Mouse (Mus musculus): ENCODE measurements at regions not wholly inside any gene's neighbourhood (a gene's known extent, or its start where the extent isn't known, plus 50 kb on each side); places are given as distances from the start of the nearest gene placed in this dataset.

DNA sequence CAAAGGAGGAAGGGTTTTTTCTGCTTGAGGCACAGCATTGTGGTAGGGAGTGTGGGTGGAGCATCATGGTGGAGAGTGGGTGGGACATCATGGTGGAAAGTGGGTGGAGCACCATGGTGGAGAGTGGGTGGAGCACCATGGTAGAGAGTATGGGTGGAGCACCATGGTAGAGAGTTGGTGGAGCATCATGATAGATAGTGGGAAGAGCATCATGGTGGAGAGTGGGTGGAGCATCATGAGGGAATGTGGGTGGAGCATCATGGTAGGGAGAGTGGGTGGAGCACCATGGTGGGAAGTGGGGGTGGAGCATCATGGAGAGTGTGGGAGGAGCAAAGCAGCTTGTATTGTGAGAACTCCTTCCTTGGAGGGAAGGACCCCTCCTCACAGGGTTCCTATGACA is 52.8 kb upstream of the Eln start:
- Histone ChIP-seq H3K27me3 (ENCODE audit: control insufficient read depth, insufficient read depth, low read length, poor library complexity, severe bottlenecking) (no peaks in the 10 kb centered on the region), H3K9me3 (replicated peaks; ENCODE audit: control insufficient read depth, insufficient read depth, low read length, poor library complexity, severe bottlenecking) (no peaks in the 10 kb centered on the region)

DNA sequence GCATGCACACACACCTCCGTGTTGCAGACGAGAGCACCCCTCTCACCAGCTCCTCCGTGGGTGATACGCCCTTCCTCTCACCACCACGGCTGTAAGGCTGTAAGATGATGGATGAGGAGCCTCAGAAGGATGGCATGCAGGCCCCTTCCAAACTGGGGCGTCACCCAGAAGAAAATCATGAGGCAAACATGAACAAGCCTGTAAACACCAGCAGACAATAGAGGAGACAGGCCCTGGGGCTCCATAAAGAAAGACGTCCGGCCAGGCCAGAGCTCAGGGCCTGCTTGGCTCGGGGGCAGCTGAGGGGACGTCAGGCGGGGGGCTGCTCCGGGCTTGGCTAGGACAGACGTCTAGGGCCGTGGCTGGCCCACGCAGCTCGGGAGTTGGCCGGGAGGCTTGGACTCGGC is 50.6 kb upstream of the Eln start:
- H3K9ac ChIP-seq (ENCODE audit: low read depth, poor library complexity, severe bottlenecking): no peak overlapping the region
- no peaks in the 10 kb centered on the region for H3K36me3 ChIP-seq (ENCODE audit: control insufficient read depth, insufficient read depth, low read length, poor library complexity, severe bottlenecking)
- TF ChIP-seq POLR2A (IDR thresholded peaks at IDR 0.05; ENCODE audit: insufficient read depth, low read length) (no peak), EP300 (IDR thresholded peaks at IDR 0.05; ENCODE audit: insufficient read depth, low read depth, low read length) (no peak), CTCF (IDR thresholded peaks at IDR 0.05; ENCODE audit: low read depth, low read length) (no peak)
- H3K9me3 ChIP-seq (replicated peaks; ENCODE audit: control insufficient read depth, insufficient read depth, low read length, poor library complexity, severe bottlenecking): no peaks in the 10 kb centered on the region
- H3K27ac ChIP-seq (ENCODE audit: insufficient read depth, low read length): no peak overlapping the region
- no peaks in the 10 kb centered on the region for H3K4me1 ChIP-seq (ENCODE audit: control insufficient read depth, insufficient read depth, low read length)
- H3K27me3 ChIP-seq (ENCODE audit: control insufficient read depth, insufficient read depth, low read length, poor library complexity, severe bottlenecking): no peaks in the 10 kb centered on the region
- H3K4me3 ChIP-seq (ENCODE audit: low read depth, low read length): no peak overlapping the region

More for the DNA sequence above, 52.8 kb upstream of the Eln start:
- Histone ChIP-seq H3K9ac (ENCODE audit: low read depth, poor library complexity, severe bottlenecking) (no peak overlapping the region), H3K27ac (ENCODE audit: insufficient read depth, low read length) (no peak overlapping the region), H3K4me1 (ENCODE audit: control insufficient read depth, insufficient read depth, low read length) (no peaks in the 10 kb centered on the region), H3K36me3 (ENCODE audit: control insufficient read depth, insufficient read depth, low read length, poor library complexity, severe bottlenecking) (no peaks in the 10 kb centered on the region), H3K4me3 (ENCODE audit: low read depth, low read length) (no peak overlapping the region)
- TF ChIP-seq CTCF (IDR thresholded peaks at IDR 0.05; ENCODE audit: low read depth, low read length) (no peak), POLR2A (IDR thresholded peaks at IDR 0.05; ENCODE audit: insufficient read depth, low read length) (no peak), EP300 (IDR thresholded peaks at IDR 0.05; ENCODE audit: insufficient read depth, low read depth, low read length) (no peak)
